Mouse (Mus musculus) cortical plate, adult 2 months (tissue): ENCODE measurements around the gene Pcbp4.

Experiments used
- CTCF ChIP-seq: fragments of 200-500 bp; IDR thresholded peaks from 2 replicates; pipeline ENCODE4 v1.5.1; 2011; ENCODE audit warnings: mild to moderate bottlenecking, control low read depth, low read length; ENCODE audit not compliant: insufficient read depth; ENCODE audit errors: extremely low read depth
- POLR2A ChIP-seq: fragments of 200-500 bp; IDR thresholded peaks from 2 replicates; pipeline ENCODE4 v1.6.1; 2011; ENCODE audit warnings: mild to moderate bottlenecking, low read length, control low read depth; ENCODE audit not compliant: insufficient read depth; ENCODE audit errors: extremely low read depth

GRCm38 (mm10) chr9:106409096-106409495, 44.0 kb upstream of the Pcbp4 start:
- TF ChIP-seq CTCF (no peak), POLR2A (no peak)
